Comparison of ENCODE assay signal across 9 mouse cellular contexts in the genomic region with DNA sequence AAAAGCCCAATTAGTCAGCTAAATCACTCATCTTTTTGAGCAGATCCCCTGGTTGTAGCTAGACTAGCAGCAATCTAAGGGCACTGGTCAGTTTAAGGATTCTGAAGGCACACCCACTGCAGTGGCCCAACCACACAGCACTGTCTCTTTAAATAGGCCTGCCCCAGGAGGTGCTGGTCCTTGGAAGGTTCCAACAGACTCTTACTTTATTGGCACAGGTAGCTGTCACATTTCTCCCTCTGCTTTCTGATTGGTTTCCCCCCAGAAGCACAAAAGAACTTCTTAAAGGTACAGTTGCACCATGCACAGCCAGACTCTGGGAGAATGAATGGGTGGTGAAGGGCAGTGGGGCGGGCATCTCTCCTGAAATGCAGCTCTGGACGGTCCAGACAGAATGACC.
DNase-seq lines count a peak whose midpoint lies in the region; ATAC-seq and TF ChIP-seq lines count a peak whose summit lies in the region.
"Had no signal": no experiment of that assay in that cellular context is flagged by ENCODE, and none has a peak within 500 bp of the region (broad histone marks: within the 10 kb centered on the region; RNA-seq: fewer than 3 reads in every experiment).

No protein-coding gene starts in this region.

- H3K4me2 ChIP-seq in liver, postnatal 0 days (ENCODE audit: low read depth, low read length) = no peak overlapping the region
- H3K4me2 ChIP-seq: limb, embryonic 12.5 days had no signal

- WGBS in liver, adult 2 months = 85% methylated on average over 2 of the region's 2 CpGs
- WGBS in liver, postnatal 0 days (ENCODE audit: insufficient replicate concordance) = 90% methylated on average over 2 of the region's 2 CpGs

- H3K79me2 ChIP-seq in liver, adult 2 months (ENCODE audit: control insufficient read depth, insufficient read depth, low read length) = no peaks in the 10 kb centered on the region

- no peaks in the 10 kb centered on the region for H3K27me3 ChIP-seq in liver, adult 2 months (ENCODE audit: control insufficient read depth, insufficient read depth, low read length)
- no peaks in the 10 kb centered on the region for H3K27me3 ChIP-seq in liver, postnatal 0 days (ENCODE audit: insufficient read depth, low read length)
- H3K27me3 ChIP-seq: limb, embryonic 12.5 days had no signal

- H3K36me3 ChIP-seq in liver, adult 2 months (ENCODE audit: control insufficient read depth, insufficient read depth, low read length) = no peaks in the 10 kb centered on the region
- H3K36me3 ChIP-seq in liver, postnatal 0 days (replicated peaks; ENCODE audit: insufficient read depth, low read length) = no peaks in the 10 kb centered on the region
- H3K36me3 ChIP-seq: limb, embryonic 12.5 days had no signal

- no peak for TF ChIP-seq EP300 in liver, postnatal 0 days (IDR thresholded peaks at IDR 0.05; ENCODE audit: low read depth)

- no peak overlapping the region for H3K4me3 ChIP-seq in liver, adult 2 months (ENCODE audit: insufficient read depth, low read depth, low read length)
- no peak overlapping the region for H3K4me3 ChIP-seq in liver, postnatal 0 days (ENCODE audit: low read depth, low read length)
- H3K4me3 ChIP-seq: limb, embryonic 12.5 days had no signal

- TF ChIP-seq POLR2A in liver, adult 2 months (IDR thresholded peaks at IDR 0.05; ENCODE audit: extremely low read depth, insufficient read depth, low read length) = no peak
- no peak for TF ChIP-seq POLR2A in brain, embryonic 14.5 days (IDR thresholded peaks at IDR 0.05; ENCODE audit: borderline replicate concordance, extremely low read depth, insufficient read depth, insufficient read length, poor library complexity, severe bottlenecking)

- peak; percentile 22 to 44 for DNase-seq in cerebellum, postnatal 14 days
- DNase-seq in cerebellum, adult 11 months = no peak
- peak; percentile 27 for DNase-seq in liver, adult 2 months (ENCODE audit: extremely low read depth, low read depth, low spot score)
- DNase-seq in liver, postnatal 0 days = no peak
- DNase-seq in brain, embryonic 14.5 days (ENCODE audit: low read depth) = peak; percentile 87
- DNase-seq in kidney, postnatal 14 days = peak; percentile 27
- no peak for DNase-seq in ovary, adult 18-20 months (ENCODE audit: low spot score)

- H3K9ac ChIP-seq in liver, adult 2 months (ENCODE audit: low read depth, low read length) = no peak overlapping the region
- no peak overlapping the region for H3K9ac ChIP-seq in liver, postnatal 0 days (replicated peaks)
- H3K9ac ChIP-seq: limb, embryonic 12.5 days had no signal

- no peak overlapping the region for H3K27ac ChIP-seq in liver, adult 2 months (replicated peaks; ENCODE audit: insufficient read depth, low read depth, low read length)
- H3K27ac ChIP-seq in liver, postnatal 0 days (ENCODE audit: low read depth) = no peak overlapping the region
- H3K27ac ChIP-seq: limb, embryonic 12.5 days had no signal

- no peak for TF ChIP-seq CTCF in liver, adult 2 months (IDR thresholded peaks at IDR 0.05; ENCODE audit: low read depth, low read length)
- no peak for TF ChIP-seq CTCF in liver, postnatal 0 days (IDR thresholded peaks at IDR 0.05; ENCODE audit: low read depth)
- no peak for TF ChIP-seq CTCF in brain, embryonic 14.5 days (IDR thresholded peaks at IDR 0.05; ENCODE audit: borderline replicate concordance, extremely low read depth, insufficient read depth, insufficient read length)

- no peak for ATAC-seq in liver, postnatal 0 days
- no peak for ATAC-seq in granulocyte monocyte progenitor cell, adult 5-6 weeks (replicated peaks; ENCODE audit: poor library complexity, severe bottlenecking)

- H3K9me3 ChIP-seq in liver, postnatal 0 days (ENCODE audit: low read length) = no peaks in the 10 kb centered on the region
- H3K9me3 ChIP-seq: limb, embryonic 12.5 days had no signal

- no peaks in the 10 kb centered on the region for H3K4me1 ChIP-seq in liver, adult 2 months (ENCODE audit: control insufficient read depth, insufficient read depth, low read length)
- no peaks in the 10 kb centered on the region for H3K4me1 ChIP-seq in liver, postnatal 0 days (ENCODE audit: insufficient read depth)

Comparison
In these comparisons a context has a peak if more than half of its experiments do, and no peak if none do; other contexts are left out.
1. DNase-seq: peak in cerebellum, postnatal 14 days (2 of 2), liver, adult 2 months (single experiment), brain, embryonic 14.5 days (single experiment) and kidney, postnatal 14 days (single experiment); none in cerebellum, adult 11 months (single experiment), liver, postnatal 0 days (single experiment) and ovary, adult 18-20 months (single experiment).